Mouse (Mus musculus): ENCODE measurements around the gene Ephb1. TPM values are rescaled to one million over a fixed set of nuclear protein-coding genes. Genes with fewer than 3 reads are reported as not detected.

Gene Ephb1
- polyA plus RNA-seq, 1 experiment from 2014 or later = 12.8 TPM

DNA sequence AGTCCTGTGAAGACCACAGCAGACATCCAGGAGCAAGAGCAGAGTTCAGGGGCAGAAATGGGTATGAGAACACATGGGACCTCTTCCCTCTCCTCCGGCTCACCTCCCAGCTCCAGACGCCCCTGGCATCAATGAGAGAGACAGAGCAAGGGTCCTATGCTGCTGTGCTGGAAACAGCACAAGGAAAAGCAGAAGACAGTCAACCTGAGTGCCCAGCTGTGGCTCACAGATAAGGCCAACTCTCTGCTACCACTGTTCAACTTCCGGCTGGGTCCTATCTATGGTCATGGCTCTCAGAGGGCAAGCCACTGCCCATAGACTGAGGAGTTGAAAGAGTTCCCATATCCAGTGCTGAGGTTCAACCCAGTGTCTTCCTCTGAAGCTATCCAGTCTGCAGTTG is 7.7 kb downstream of the Ephb1 start:
- Histone ChIP-seq H3K4me3 (ENCODE audit: low read depth, low read length) (no peak overlapping the region), H3K4me1 (replicated peaks; ENCODE audit: control insufficient read depth, insufficient read depth, low read length) (no peaks in the 10 kb centered on the region), H3K36me3 (ENCODE audit: control insufficient read depth, insufficient read depth, low read length) (no peaks in the 10 kb centered on the region), H3K4me2 (ENCODE audit: low read length) (no peak overlapping the region), H3K9ac (ENCODE audit: low read length) (no peak overlapping the region), H3K27me3 (replicated peaks; ENCODE audit: control insufficient read depth, insufficient read depth, low read length) (peaks cover 36% of the 10 kb centered on the region), H3K27ac (ENCODE audit: low read depth) (no peak overlapping the region), H3K9me3 (ENCODE audit: control insufficient read depth, low read length) (no peaks in the 10 kb centered on the region)
- whole genome bisulfite sequencing = 85% methylated on average over 3 of the region's 3 CpGs
- DNase-seq (ENCODE audit: low spot score) (no peak), ATAC-seq (replicated peaks; ENCODE audit: low FRiP score, low TSS enrichment, low read depth) (no peak)

DNA sequence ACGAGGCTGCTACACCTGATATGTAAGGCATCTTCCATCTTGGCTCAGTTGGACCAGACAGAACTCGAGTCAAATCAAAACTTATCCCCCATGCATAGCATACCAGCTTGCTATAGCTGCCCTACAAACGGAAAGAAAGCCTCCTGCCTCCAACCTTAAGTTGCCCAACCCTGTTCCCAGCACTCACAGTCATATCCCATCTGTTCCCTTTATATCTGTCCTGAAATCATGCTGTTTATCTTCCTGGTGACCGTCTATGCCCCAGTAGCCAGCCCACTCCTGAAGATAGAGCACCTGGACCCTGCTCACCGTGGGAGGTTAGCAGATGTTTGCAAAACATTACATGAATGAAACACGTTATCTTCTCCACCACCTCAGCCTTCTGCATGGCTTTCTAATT is 9.0 kb downstream of the Ephb1 start:
- no peak overlapping the region for H3K9ac ChIP-seq (ENCODE audit: low read length)
- no peaks in the 10 kb centered on the region for H3K36me3 ChIP-seq (ENCODE audit: control insufficient read depth, insufficient read depth, low read length)
- no peak for ATAC-seq (replicated peaks; ENCODE audit: low FRiP score, low TSS enrichment, low read depth)
- H3K4me3 ChIP-seq (ENCODE audit: low read depth, low read length) = no peak overlapping the region
- WGBS = 71% methylated on average over 6 of the region's 6 CpGs
- no peak for DNase-seq (ENCODE audit: low spot score)
- H3K4me1 ChIP-seq (replicated peaks; ENCODE audit: control insufficient read depth, insufficient read depth, low read length) = no peaks in the 10 kb centered on the region
- peaks cover 24% of the 10 kb centered on the region for H3K27me3 ChIP-seq (replicated peaks; ENCODE audit: control insufficient read depth, insufficient read depth, low read length)
- H3K4me2 ChIP-seq (ENCODE audit: low read length) = no peak overlapping the region
- H3K9me3 ChIP-seq (ENCODE audit: control insufficient read depth, low read length) = no peaks in the 10 kb centered on the region
- no peak overlapping the region for H3K27ac ChIP-seq (ENCODE audit: low read depth)

DNA sequence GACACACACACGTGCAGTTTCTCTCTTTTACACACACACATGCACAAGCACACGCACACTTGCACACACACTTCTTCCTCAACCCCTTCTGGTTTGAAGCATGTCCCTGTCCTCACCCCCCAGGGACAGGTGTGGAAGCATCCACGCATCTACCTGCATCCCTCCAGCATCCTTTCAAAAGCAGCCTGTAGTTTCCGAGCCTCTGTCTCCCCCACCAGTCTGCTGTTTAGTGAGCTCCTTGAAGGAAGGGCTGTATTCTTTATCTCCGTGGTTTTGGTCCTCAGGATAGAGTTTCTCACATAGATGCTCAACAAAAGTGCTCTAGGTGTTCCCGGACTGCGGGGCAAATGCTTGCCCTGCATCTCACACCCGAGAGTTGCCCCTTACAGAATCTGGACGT is 9.4 kb downstream of the Ephb1 start:
- Histone ChIP-seq H3K27me3 (replicated peaks; ENCODE audit: control insufficient read depth, insufficient read depth, low read length) (peaks cover 20% of the 10 kb centered on the region), H3K36me3 (ENCODE audit: control insufficient read depth, insufficient read depth, low read length) (no peaks in the 10 kb centered on the region), H3K4me3 (ENCODE audit: low read depth, low read length) (no peak overlapping the region), H3K9me3 (ENCODE audit: control insufficient read depth, low read length) (no peaks in the 10 kb centered on the region), H3K4me2 (ENCODE audit: low read length) (no peak overlapping the region), H3K9ac (ENCODE audit: low read length) (no peak overlapping the region), H3K4me1 (replicated peaks; ENCODE audit: control insufficient read depth, insufficient read depth, low read length) (no peaks in the 10 kb centered on the region), H3K27ac (ENCODE audit: low read depth) (no peak overlapping the region)
- DNase-seq (ENCODE audit: low spot score) (no peak), ATAC-seq (replicated peaks; ENCODE audit: low FRiP score, low TSS enrichment, low read depth) (no peak)
- 81% methylated on average over 9 of the region's 9 CpGs for WGBS

DNA sequence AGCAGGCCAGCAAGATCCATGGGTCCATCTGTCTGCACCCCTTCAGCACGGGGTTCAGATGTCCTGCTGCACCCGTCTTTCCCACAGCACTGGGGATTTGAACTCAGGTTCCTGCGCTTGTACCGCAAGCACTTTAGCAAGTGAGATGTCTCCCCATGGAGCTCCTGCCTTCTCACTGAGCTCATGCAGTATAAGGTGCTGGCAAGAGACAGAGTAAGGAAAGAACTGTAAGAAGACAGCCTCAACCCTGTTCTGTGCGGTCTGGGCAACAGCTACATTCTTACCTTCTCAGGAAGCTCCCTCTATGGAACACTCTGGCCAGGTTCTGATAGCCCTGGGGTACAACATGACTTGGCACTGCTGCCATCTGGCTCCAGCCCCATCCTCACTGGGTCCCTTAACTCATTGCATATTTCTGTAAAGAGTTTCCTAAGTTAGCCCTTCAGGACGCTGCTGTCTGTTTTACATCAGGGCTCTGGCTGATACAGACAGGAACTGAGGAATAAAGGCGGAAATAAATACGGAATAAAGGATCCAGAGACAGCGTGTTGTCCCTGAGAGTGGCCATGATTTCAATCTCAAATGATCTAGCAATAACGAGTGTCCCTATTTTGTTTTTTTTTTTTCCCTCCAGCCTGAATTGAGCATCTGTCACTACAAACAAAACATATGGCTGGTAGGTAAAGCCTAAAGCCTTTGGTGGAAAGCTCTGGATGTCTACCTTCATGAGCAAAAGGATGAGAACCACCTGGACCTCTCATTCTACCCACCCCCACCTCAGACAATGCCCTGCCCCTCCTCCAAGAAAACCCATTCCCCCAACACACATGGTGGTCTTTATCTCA is 10.2 kb downstream of the Ephb1 start:
- DNase-seq (ENCODE audit: low spot score) = no peak
- Histone ChIP-seq H3K4me1 (replicated peaks; ENCODE audit: control insufficient read depth, insufficient read depth, low read length) (no peaks in the 10 kb centered on the region), H3K9ac (ENCODE audit: low read length) (no peak overlapping the region), H3K27ac (ENCODE audit: low read depth) (no peak overlapping the region), H3K4me3 (ENCODE audit: low read depth, low read length) (no peak overlapping the region), H3K36me3 (ENCODE audit: control insufficient read depth, insufficient read depth, low read length) (no peaks in the 10 kb centered on the region), H3K4me2 (ENCODE audit: low read length) (no peak overlapping the region), H3K27me3 (replicated peaks; ENCODE audit: control insufficient read depth, insufficient read depth, low read length) (peaks cover 15% of the 10 kb centered on the region), H3K9me3 (ENCODE audit: control insufficient read depth, low read length) (no peaks in the 10 kb centered on the region)
- ATAC-seq (replicated peaks; ENCODE audit: low FRiP score, low TSS enrichment, low read depth) = no peak
- WGBS = 74% methylated on average over 10 of the region's 10 CpGs

DNA sequence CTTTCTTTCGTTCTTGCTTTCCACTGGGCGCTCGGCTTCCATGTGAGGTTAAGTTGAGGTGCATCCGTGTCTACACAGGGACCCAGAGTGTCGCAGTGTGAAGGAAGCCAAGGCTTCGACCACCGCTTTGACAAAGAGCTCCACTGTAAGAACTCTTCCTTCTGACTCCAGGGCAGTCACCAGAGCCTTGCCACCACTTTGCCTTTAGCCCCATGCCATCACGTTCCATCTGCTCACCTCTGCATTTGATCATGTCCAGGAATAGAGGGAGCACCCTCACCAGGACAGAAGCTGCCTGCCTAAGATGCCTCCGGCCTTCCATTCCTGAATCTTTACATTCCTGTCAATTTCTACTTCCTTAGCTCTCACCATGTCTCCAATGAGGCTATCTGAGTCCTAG is 11.4 kb downstream of the Ephb1 start:
- Histone ChIP-seq H3K9ac (ENCODE audit: low read length) (no peak overlapping the region), H3K4me1 (replicated peaks; ENCODE audit: control insufficient read depth, insufficient read depth, low read length) (no peaks in the 10 kb centered on the region), H3K36me3 (ENCODE audit: control insufficient read depth, insufficient read depth, low read length) (no peaks in the 10 kb centered on the region), H3K4me3 (ENCODE audit: low read depth, low read length) (no peak overlapping the region), H3K9me3 (ENCODE audit: control insufficient read depth, low read length) (no peaks in the 10 kb centered on the region), H3K27ac (ENCODE audit: low read depth) (no peak overlapping the region), H3K27me3 (replicated peaks; ENCODE audit: control insufficient read depth, insufficient read depth, low read length) (peaks cover 4% of the 10 kb centered on the region), H3K4me2 (ENCODE audit: low read length) (no peak overlapping the region)
- WGBS = 92% methylated on average over 9 of the region's 9 CpGs
- no peak for DNase-seq (ENCODE audit: low spot score)
- no peak for ATAC-seq (replicated peaks; ENCODE audit: low FRiP score, low TSS enrichment, low read depth)

DNA sequence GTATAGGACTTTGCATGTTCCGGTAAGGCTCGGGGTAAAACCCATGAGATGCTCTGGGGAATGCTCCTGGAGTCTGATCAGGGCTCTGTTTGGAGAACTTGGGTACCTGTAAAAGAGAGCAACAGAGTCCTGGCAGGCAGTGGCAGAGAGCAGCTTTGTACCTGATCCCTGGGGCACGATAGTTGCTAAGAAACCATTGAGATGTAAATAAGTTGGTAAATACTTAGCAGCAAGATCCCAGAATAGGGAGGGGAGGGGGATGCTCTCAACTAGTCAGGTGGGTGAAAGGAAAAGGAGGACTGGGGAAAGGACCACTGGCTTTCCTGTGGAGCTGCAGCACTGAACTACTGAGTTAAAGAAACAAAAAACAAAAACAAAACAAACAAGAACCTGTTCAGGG is 12.5 kb downstream of the Ephb1 start:
- ATAC-seq (replicated peaks; ENCODE audit: low FRiP score, low TSS enrichment, low read depth) (no peak), DNase-seq (ENCODE audit: low spot score) (no peak)
- no peaks in the 10 kb centered on the region for H3K9me3 ChIP-seq (ENCODE audit: control insufficient read depth, low read length)
- no peak overlapping the region for H3K4me3 ChIP-seq (ENCODE audit: low read depth, low read length)
- H3K36me3 ChIP-seq (ENCODE audit: control insufficient read depth, insufficient read depth, low read length) = no peaks in the 10 kb centered on the region
- WGBS = 63% methylated on average over 3 of the region's 3 CpGs
- H3K4me2 ChIP-seq (ENCODE audit: low read length) = no peak overlapping the region
- no peaks in the 10 kb centered on the region for H3K4me1 ChIP-seq (replicated peaks; ENCODE audit: control insufficient read depth, insufficient read depth, low read length)
- no peak overlapping the region for H3K9ac ChIP-seq (ENCODE audit: low read length)
- no peaks in the 10 kb centered on the region for H3K27me3 ChIP-seq (replicated peaks; ENCODE audit: control insufficient read depth, insufficient read depth, low read length)
- no peak overlapping the region for H3K27ac ChIP-seq (ENCODE audit: low read depth)

DNA sequence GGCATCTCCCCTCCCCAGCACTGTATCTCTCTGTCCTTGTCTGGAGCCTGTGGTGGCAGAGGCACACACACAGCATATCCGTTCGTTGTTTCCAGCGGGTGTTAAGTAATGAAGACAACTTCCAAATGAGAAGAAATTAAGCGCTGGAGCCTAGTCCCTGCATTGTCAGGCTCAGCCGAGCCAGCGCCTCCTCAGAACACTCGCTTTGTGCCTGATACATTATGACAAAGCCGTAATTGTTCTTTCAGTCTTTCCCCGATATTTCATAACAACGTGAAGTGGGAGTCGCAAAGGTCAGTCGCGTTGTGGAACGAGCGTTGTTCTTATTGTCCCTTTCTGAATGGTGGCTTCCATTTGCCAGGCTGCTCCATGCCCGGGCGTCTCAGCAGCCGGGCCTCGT is 13.7 kb downstream of the Ephb1 start:
- Histone ChIP-seq H3K9ac (ENCODE audit: low read length) (no peak overlapping the region), H3K4me2 (ENCODE audit: low read length) (no peak overlapping the region), H3K27ac (ENCODE audit: low read depth) (no peak overlapping the region), H3K9me3 (ENCODE audit: control insufficient read depth, low read length) (no peaks in the 10 kb centered on the region), H3K4me3 (ENCODE audit: low read depth, low read length) (no peak overlapping the region), H3K4me1 (replicated peaks; ENCODE audit: control insufficient read depth, insufficient read depth, low read length) (no peaks in the 10 kb centered on the region), H3K27me3 (replicated peaks; ENCODE audit: control insufficient read depth, insufficient read depth, low read length) (no peaks in the 10 kb centered on the region), H3K36me3 (ENCODE audit: control insufficient read depth, insufficient read depth, low read length) (no peaks in the 10 kb centered on the region)
- no peak for DNase-seq (ENCODE audit: low spot score)
- ATAC-seq (replicated peaks; ENCODE audit: low FRiP score, low TSS enrichment, low read depth) = no peak
- 80% methylated on average over 19 of the region's 19 CpGs for WGBS

DNA sequence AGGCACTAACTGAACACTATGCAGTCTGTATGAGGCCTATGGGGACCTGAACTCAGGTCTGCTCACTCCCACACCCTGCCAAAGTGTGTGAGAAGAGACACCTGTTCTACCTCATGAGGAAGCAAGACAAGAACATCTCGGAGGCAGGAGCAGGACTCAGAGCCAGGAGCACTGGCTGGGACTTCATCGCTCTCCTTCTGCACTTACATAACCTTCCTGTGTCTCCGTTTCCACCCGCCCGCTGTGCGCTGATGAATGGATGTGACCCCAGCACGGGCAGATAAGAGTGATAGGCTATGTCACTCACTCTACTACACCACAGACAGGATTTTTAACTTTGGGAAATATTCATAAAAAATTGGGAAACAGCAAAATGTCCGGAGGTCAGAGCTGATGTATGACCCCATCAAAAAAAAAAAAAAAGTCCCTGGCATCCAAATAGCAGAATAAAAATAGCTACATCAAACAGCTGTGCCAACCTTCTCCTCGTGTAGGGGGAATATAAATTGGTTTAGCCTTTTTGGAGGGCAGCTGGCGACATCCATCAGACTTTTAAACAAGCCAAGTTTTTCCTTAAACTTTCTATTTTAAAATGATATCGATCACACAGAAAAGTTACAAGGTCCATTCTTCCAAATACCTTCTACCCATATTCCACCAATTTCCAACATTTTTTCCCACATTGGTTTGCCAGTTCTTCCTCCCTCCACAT is 18.8 kb downstream of the Ephb1 start:
- Histone ChIP-seq H3K36me3 (ENCODE audit: control insufficient read depth, insufficient read depth, low read length) (no peaks in the 10 kb centered on the region), H3K9ac (ENCODE audit: low read length) (no peak overlapping the region), H3K27ac (ENCODE audit: low read depth) (no peak overlapping the region), H3K4me1 (replicated peaks; ENCODE audit: control insufficient read depth, insufficient read depth, low read length) (no peaks in the 10 kb centered on the region), H3K9me3 (ENCODE audit: control insufficient read depth, low read length) (no peaks in the 10 kb centered on the region), H3K4me3 (ENCODE audit: low read depth, low read length) (no peak overlapping the region), H3K4me2 (ENCODE audit: low read length) (no peak overlapping the region), H3K27me3 (replicated peaks; ENCODE audit: control insufficient read depth, insufficient read depth, low read length) (no peaks in the 10 kb centered on the region)
- 75% methylated on average over 11 of the region's 11 CpGs for WGBS
- no peak for DNase-seq (ENCODE audit: low spot score)
- ATAC-seq (replicated peaks; ENCODE audit: low FRiP score, low TSS enrichment, low read depth) = no peak
